Mouse (Mus musculus): Measurements from ENCODE around the gene Cdkl4.

GRCm38 (mm10) chr17:80496607-80497170 lies 80.9 kb downstream of the Cdkl4 start:
- TF ChIP-seq CTCF (IDR thresholded peaks at IDR 0.05; ENCODE audit: control insufficient read depth, insufficient read depth, low read length), result no peak
- TF ChIP-seq POLR2A (IDR thresholded peaks at IDR 0.05; ENCODE audit: borderline replicate concordance, control insufficient read depth, low read depth, low read length), result no peak
